In genomic region chr10:80002829-80003228, GRCm38 (mm10) we compare ENCODE assay signal across 16 mouse cellular contexts. TPM values are rescaled to one million over a fixed set of nuclear protein-coding genes. Genes with fewer than 3 reads are reported as not detected.
DNase-seq lines count a peak whose midpoint lies in the region; ATAC-seq lines count a peak whose summit lies in the region.
"Had no signal": no experiment of that assay in that cellular context is flagged by ENCODE, and none has a peak within 500 bp of the region (broad histone marks: within the 10 kb centered on the region; RNA-seq: fewer than 3 reads in every experiment).

No protein-coding gene starts in this region.

- H3K4me3 ChIP-seq in heart, embryonic 12.5 days: 0 out of 2 replicates have a peak overlapping the region, but pooled peaks have one; percentile 0
- no peak overlapping the region; the same call in 1 of the 2 replicates for H3K4me3 ChIP-seq in liver, embryonic 11.5 days (ENCODE audit: low read depth, low read length)
- no peak overlapping the region for H3K4me3 ChIP-seq in brown adipose tissue, adult 24 weeks (ENCODE audit: insufficient read depth, low read depth, low read length)
- no peak overlapping the region for H3K4me3 ChIP-seq in limb, embryonic 15.5 days
- H3K4me3 ChIP-seq: forebrain, embryonic 13.5 days had no signal

- no peak overlapping the region for H3K27ac ChIP-seq in heart, embryonic 12.5 days (ENCODE audit: poor library complexity, severe bottlenecking)
- H3K27ac ChIP-seq in liver, embryonic 11.5 days (ENCODE audit: low read depth, low read length): peak overlapping the region; percentile 61
- H3K27ac ChIP-seq in brown adipose tissue, adult 24 weeks (replicated peaks; ENCODE audit: low read depth, low read length): peak overlapping the region; percentile 55
- peak overlapping the region; percentile 9; the same call in 1 of the 2 replicates for H3K27ac ChIP-seq in limb, embryonic 15.5 days
- H3K27ac ChIP-seq: forebrain, embryonic 13.5 days; hindbrain, postnatal 0 days had no signal

- peaks cover 43% of the 10 kb centered on the region for H3K27me3 ChIP-seq in heart, embryonic 12.5 days (replicated peaks)
- H3K27me3 ChIP-seq in liver, embryonic 11.5 days (replicated peaks; ENCODE audit: control insufficient read depth, insufficient read depth, low read length): peaks cover 4% of the 10 kb centered on the region
- H3K27me3 ChIP-seq in limb, embryonic 15.5 days: peaks cover 32% of the 10 kb centered on the region

- peak overlapping the region; percentile 1; the same call in 1 of the 2 replicates for H3K4me2 ChIP-seq in heart, embryonic 12.5 days
- peak overlapping the region; percentile 49 for H3K4me2 ChIP-seq in liver, embryonic 11.5 days
- H3K4me2 ChIP-seq in limb, embryonic 15.5 days: no peak overlapping the region
- H3K4me2 ChIP-seq: forebrain, embryonic 13.5 days; lung, embryonic 14.5 days had no signal

- H3K36me3 ChIP-seq in heart, embryonic 12.5 days: peaks cover 3% of the 10 kb centered on the region; the same call in 1 of the 2 replicates
- H3K36me3 ChIP-seq in liver, embryonic 11.5 days (ENCODE audit: control insufficient read depth, insufficient read depth, low read length): peaks cover 2% of the 10 kb centered on the region; the same call in 1 of the 2 replicates
- H3K36me3 ChIP-seq in limb, embryonic 15.5 days: no peaks in the 10 kb centered on the region

- 25% methylated on average over 21 of the region's 21 CpGs for WGBS in heart, embryonic 12.5 days
- 42% methylated on average over 21 of the region's 21 CpGs for WGBS in liver, embryonic 11.5 days
- 34% methylated on average over 21 of the region's 21 CpGs for WGBS in limb, embryonic 15.5 days

- intact Hi-C loops in left cerebral cortex, postnatal 10 days (cut with DNase I): no loop called here

- H3K4me1 ChIP-seq in heart, embryonic 12.5 days (replicated peaks): peaks cover 25% of the 10 kb centered on the region
- H3K4me1 ChIP-seq in liver, embryonic 11.5 days (replicated peaks; ENCODE audit: control insufficient read depth, insufficient read depth, low read length): peaks cover 38% of the 10 kb centered on the region
- peaks cover 12% of the 10 kb centered on the region for H3K4me1 ChIP-seq in brown adipose tissue, adult 24 weeks (ENCODE audit: control insufficient read depth, insufficient read depth, insufficient read length, low read length)
- peaks cover 19% of the 10 kb centered on the region for H3K4me1 ChIP-seq in limb, embryonic 15.5 days

- no peak for ATAC-seq in heart, embryonic 12.5 days (ENCODE audit: insufficient number of reproducible peaks, low FRiP score)
- no peak for ATAC-seq in liver, embryonic 11.5 days (replicated peaks; ENCODE audit: low FRiP score)
- no peak for ATAC-seq in limb, embryonic 15.5 days (ENCODE audit: insufficient number of reproducible peaks, low FRiP score, low TSS enrichment, low read depth)
- ATAC-seq: forebrain, embryonic 13.5 days; hindbrain, postnatal 0 days had no signal

- DNase-seq in heart, adult 18-20 months: no peak
- no peak for DNase-seq in liver, embryonic 11.5 days (ENCODE audit: low spot score)
- DNase-seq in liver: no peak
- DNase-seq in left cerebral cortex, postnatal 10 days (ENCODE audit: extremely low spot score in 1 of 2, low spot score in 2 of 2): no peak
- no peak for DNase-seq in thymus, postnatal 14 days
- DNase-seq: cerebellum, postnatal 10 days; gastrocnemius, postnatal 14 days; kidney, postnatal 25 days; layer of hippocampus, postnatal 36 days; thymus, postnatal 4 days had no signal

- no peaks in the 10 kb centered on the region for H3K9me3 ChIP-seq in heart, embryonic 12.5 days (replicated peaks)
- H3K9me3 ChIP-seq in liver, embryonic 11.5 days (ENCODE audit: control insufficient read depth, low read length): no peaks in the 10 kb centered on the region
- H3K9me3 ChIP-seq in limb, embryonic 15.5 days: no peaks in the 10 kb centered on the region
- H3K9me3 ChIP-seq: forebrain, embryonic 13.5 days had no signal

- H3K9ac ChIP-seq in heart, embryonic 12.5 days: 0 out of 2 replicates have a peak overlapping the region, but pooled peaks have one; percentile 21
- peak overlapping the region; percentile 38; the same call in 1 of the 2 replicates for H3K9ac ChIP-seq in liver, embryonic 11.5 days (ENCODE audit: low read depth, low read length)
- H3K9ac ChIP-seq in limb, embryonic 15.5 days: no peak overlapping the region
- H3K9ac ChIP-seq: forebrain, embryonic 13.5 days; lung, embryonic 14.5 days had no signal

RNA-seq across cellular contexts. Expression of gene Abca7, which starts 6.5 kb away (rescaled TPM):
- polyA plus RNA-seq in heart, embryonic 12.5 days (2016; fragmentation: Nextera tagmentation; extraction: Ambion mirVana): 4.5 and 5.1 TPM in 2 replicates
- 1 to 10 TPM; 6.5 to 7.6 TPM for total RNA-seq in heart, adult 18-20 months (2021)
- polyA plus RNA-seq in liver, embryonic 11.5 days (2014; fragmentation: Nextera tagmentation; extraction: Ambion mirVana): 7.7 and 8.6 TPM in 2 replicates
- polyA plus RNA-seq in brown adipose tissue, adult 24 weeks (2012; ENCODE audit: insufficient read depth, insufficient read length, missing spikeins): 5.1 and 5.4 TPM in 2 replicates
- 3.3 and 3.4 TPM in 2 replicates for polyA plus RNA-seq in limb, embryonic 15.5 days (2015; fragmentation: Nextera tagmentation; extraction: Ambion mirVana)
- 1 to 10 TPM; 8.5 to 9.8 TPM for total RNA-seq in left cerebral cortex, postnatal 10 days (2021)

RNA-seq across cellular contexts. Expression of gene Arhgap45, which starts 13.6 kb away (rescaled TPM):
- 7.5 and 8.5 TPM in 2 replicates for polyA plus RNA-seq in heart, embryonic 12.5 days (2016; fragmentation: Nextera tagmentation; extraction: Ambion mirVana)
- 1 to 10 TPM; 3.1 to 8.7 TPM for total RNA-seq in heart, adult 18-20 months (2021)
- 29.0 and 29.4 TPM in 2 replicates for polyA plus RNA-seq in liver, embryonic 11.5 days (2014; fragmentation: Nextera tagmentation; extraction: Ambion mirVana)
- polyA plus RNA-seq in brown adipose tissue, adult 24 weeks (2012; ENCODE audit: insufficient read depth, insufficient read length, missing spikeins): 1.8 and 2.6 TPM in 2 replicates
- 5.3 and 6.4 TPM in 2 replicates for polyA plus RNA-seq in limb, embryonic 15.5 days (2015; fragmentation: Nextera tagmentation; extraction: Ambion mirVana)
- 1 to 10 TPM; 3.3 to 4.5 TPM for total RNA-seq in left cerebral cortex, postnatal 10 days (2021)

RNA-seq across cellular contexts. Expression of gene Cnn2, which starts 14.4 kb away (rescaled TPM):
- 302 and 307 TPM in 2 replicates for polyA plus RNA-seq in heart, embryonic 12.5 days (2016; fragmentation: Nextera tagmentation; extraction: Ambion mirVana)
- total RNA-seq in heart, adult 18-20 months (2021): 10 to 100 TPM; 28.3 to 32.6 TPM
- polyA plus RNA-seq in liver, embryonic 11.5 days (2014; fragmentation: Nextera tagmentation; extraction: Ambion mirVana): 115 and 124 TPM in 2 replicates
- 6.4 and 10.3 TPM in 2 replicates for polyA plus RNA-seq in brown adipose tissue, adult 24 weeks (2012; ENCODE audit: insufficient read depth, insufficient read length, missing spikeins)
- 264 and 270 TPM in 2 replicates for polyA plus RNA-seq in limb, embryonic 15.5 days (2015; fragmentation: Nextera tagmentation; extraction: Ambion mirVana)
- total RNA-seq in left cerebral cortex, postnatal 10 days (2021): 10 to 100 TPM in 1 of 2 experiments, 1 to 10 TPM in 1; 8.9 to 12.4 TPM

RNA-seq across cellular contexts. Expression of gene Tmem259, which starts 18.7 kb away (rescaled TPM):
- polyA plus RNA-seq in heart, embryonic 12.5 days (2016; fragmentation: Nextera tagmentation; extraction: Ambion mirVana): 20.8 and 20.9 TPM in 2 replicates
- total RNA-seq in heart, adult 18-20 months (2021): 100 to 1,000 TPM; 120 TPM
- 14.9 and 20.2 TPM in 2 replicates for polyA plus RNA-seq in liver, embryonic 11.5 days (2014; fragmentation: Nextera tagmentation; extraction: Ambion mirVana)
- polyA plus RNA-seq in brown adipose tissue, adult 24 weeks (2012; ENCODE audit: insufficient read depth, insufficient read length, missing spikeins): 69.8 and 75.4 TPM in 2 replicates
- 19.3 and 20.1 TPM in 2 replicates for polyA plus RNA-seq in limb, embryonic 15.5 days (2015; fragmentation: Nextera tagmentation; extraction: Ambion mirVana)
- 100 to 1,000 TPM; 136 TPM for total RNA-seq in left cerebral cortex, postnatal 10 days (2021)

RNA-seq across cellular contexts. Expression of gene Grin3b, which starts 32.3 kb away (rescaled TPM):
- polyA plus RNA-seq in heart, embryonic 12.5 days (2016; fragmentation: Nextera tagmentation; extraction: Ambion mirVana): 0.12 and 0.29 TPM in 2 replicates
- total RNA-seq in heart, adult 18-20 months (2021): under 1 TPM; 0.57 to 0.67 TPM
- polyA plus RNA-seq in liver, embryonic 11.5 days (2014; fragmentation: Nextera tagmentation; extraction: Ambion mirVana): 0.10 and 0.14 TPM in 2 replicates
- polyA plus RNA-seq in brown adipose tissue, adult 24 weeks (2012; ENCODE audit: insufficient read depth, insufficient read length, missing spikeins): not detected in 2 replicates
- 0.40 and 0.64 TPM in 2 replicates for polyA plus RNA-seq in limb, embryonic 15.5 days (2015; fragmentation: Nextera tagmentation; extraction: Ambion mirVana)
- total RNA-seq in left cerebral cortex, postnatal 10 days (2021): under 1 TPM; 0.24 to 0.28 TPM

Comparison
In these comparisons a context has a peak if more than half of its experiments do, and no peak if none do; other contexts are left out.
1. RNA of gene Cnn2, which starts 14.4 kb away (polyA plus RNA-seq): 302 to 307 TPM in heart, embryonic 12.5 days, 264 to 270 TPM in limb, embryonic 15.5 days and 115 to 124 TPM in liver, embryonic 11.5 days; 6.4 to 10.3 TPM in brown adipose tissue, adult 24 weeks; every median in the first group is over 10 times any median in the second.